Mouse (Mus musculus) embryonic fibroblast, embryonic 13.5 days (primary cell): Measurements from ENCODE around the gene Cacnb2. TPM values are rescaled to one million over a fixed set of nuclear protein-coding genes. Genes with fewer than 3 reads are reported as not detected.

Source experiments
- H3K27ac ChIP-seq: 2 replicates; pipeline ENCODE4 v1.5.1; 2012; ENCODE audit warnings: low read length, control low read depth, inconsistent platforms; ENCODE audit not compliant: insufficient read depth
- H3K4me1 ChIP-seq: 2 replicates; pipeline ENCODE4 v1.6.1; 2011; ENCODE audit warnings: low read length; ENCODE audit not compliant: control insufficient read depth, insufficient read depth
- H3K4me3 ChIP-seq: 2 replicates; pipeline ENCODE4 v1.5.1; 2011; ENCODE audit warnings: mild to moderate bottlenecking, control low read depth, low read length; ENCODE audit not compliant: insufficient read depth
- CTCF ChIP-seq: IDR thresholded peaks from 2 replicates; pipeline ENCODE4 v1.5.1; 2011; ENCODE audit warnings: mild to moderate bottlenecking, control low read depth, low read length, moderate library complexity, borderline replicate concordance; ENCODE audit not compliant: insufficient read depth
- POLR2A ChIP-seq: IDR thresholded peaks from 2 replicates; pipeline ENCODE4 v1.6.1; 2011; ENCODE audit warnings: low read depth, mild to moderate bottlenecking, control low read depth, low read length, moderate library complexity
- polyA plus RNA-seq: library from polyadenylated mRNA; stranded (reverse); fragments of >200 nt; gene quantifications from 2 replicates; pipeline ENCODE4 v1.2.4, GENCODE M21; 2011; ENCODE audit warnings: low read depth; ENCODE audit not compliant: missing spikeins, insufficient read length

Gene Cacnb2
- polyA plus RNA-seq, 1 experiment = 5.1 TPM

- no peaks in the 10 kb centered on the region for H3K4me1 ChIP-seq
- H3K27ac ChIP-seq = no peak overlapping the region
- TF ChIP-seq POLR2A = no peak
- no peak for TF ChIP-seq CTCF
- H3K4me3 ChIP-seq = no peak overlapping the region
These were observed 404.6 kb downstream of the Cacnb2 start for GRCm38 (mm10) chr2:15007531-15007930.

GRCm38 (mm10) chr2:15008072-15008471, 405.2 kb downstream of the Cacnb2 start:
- TF ChIP-seq POLR2A = no peak
- TF ChIP-seq CTCF = no peak
- no peaks in the 10 kb centered on the region for H3K4me1 ChIP-seq

GRCm38 (mm10) chr2:15026817-15027216, 423.9 kb downstream of the Cacnb2 start:
- no peaks in the 10 kb centered on the region for H3K4me1 ChIP-seq
- TF ChIP-seq POLR2A = no peak
- no peak for TF ChIP-seq CTCF
- no peak overlapping the region for H3K27ac ChIP-seq
- H3K4me3 ChIP-seq = no peak overlapping the region

More at GRCm38 (mm10) chr2:15008072-15008471, 405.2 kb downstream of the Cacnb2 start:
- H3K4me3 ChIP-seq = no peak overlapping the region
- H3K27ac ChIP-seq = no peak overlapping the region

- Histone ChIP-seq H3K4me3 (no peak overlapping the region), H3K27ac (no peak overlapping the region), H3K4me1 (no peaks in the 10 kb centered on the region)
- TF ChIP-seq CTCF = no peak
- no peak for TF ChIP-seq POLR2A
These were observed 424.9 kb downstream of the Cacnb2 start for GRCm38 (mm10) chr2:15027816-15028215.

Other genes with a start within 250 kb of the Cacnb2 start
- gene Slc39a12, start 214.8 kb upstream of the Cacnb2 start, polyA plus RNA-seq = not detected in 2 replicates